Mouse (Mus musculus) forebrain, embryonic 12.5 days (tissue): ENCODE measurements around the gene Tef. TPM values are rescaled to one million over a fixed set of nuclear protein-coding genes. Genes with fewer than 3 reads are reported as not detected.

Source experiments
- ATAC-seq: fragments of 200-750 bp; cut with Nextera tagmentation; 2 replicates; pipeline ENCODE4 v1.8.0; 2017; ENCODE audit warnings: moderate TSS enrichment; ENCODE audit not compliant: low FRiP score
- H3K27ac ChIP-seq: fragments of 300-500 bp; sonication (generic); 2 replicates; pipeline ENCODE4 v1.5.1; 2016; ENCODE audit warnings: mild to moderate bottlenecking
- H3K27me3 ChIP-seq: fragments of 300-500 bp; sonication (generic); 2 replicates; pipeline ENCODE4 v1.6.1; 2016; ENCODE audit warnings: mild to moderate bottlenecking
- H3K36me3 ChIP-seq: fragments of 300-500 bp; sonication (generic); replicated peaks from 2 replicates; pipeline ENCODE4 v1.6.1; 2016; ENCODE audit warnings: mild to moderate bottlenecking
- H3K4me1 ChIP-seq: fragments of 300-500 bp; sonication (generic); 2 replicates; pipeline ENCODE4 v1.6.1; 2016
- H3K4me2 ChIP-seq: fragments of 300-500 bp; sonication (generic); 2 replicates; pipeline ENCODE4 v1.6.1; 2016; ENCODE audit warnings: mild to moderate bottlenecking, moderate library complexity
- H3K4me3 ChIP-seq: fragments of 300-500 bp; sonication (generic); replicated peaks from 2 replicates; pipeline ENCODE4 v1.5.1; 2016; ENCODE audit warnings: mild to moderate bottlenecking
- H3K9ac ChIP-seq: fragments of 300-500 bp; sonication (generic); 2 replicates; pipeline ENCODE4 v1.6.1; 2016; ENCODE audit warnings: mild to moderate bottlenecking
- H3K9me3 ChIP-seq: fragments of 300-500 bp; sonication (generic); 2 replicates; pipeline ENCODE4 v1.6.1; 2016
- WGBS: fragments of 180-500 bp; shearing (Covaris S2); methylation state at CpG from one replicate; pipeline ENCODE4 v1.1.7; 2016; 5-methylcytosine and 5-hydroxymethylcytosine counted together
- polyA plus RNA-seq: library from polyadenylated mRNA; unstranded; fragments of >200 nt; fragmentation: Nextera tagmentation; extraction: Ambion mirVana; gene quantifications from 2 replicates; pipeline ENCODE4 v1.2.1, GENCODE M21; 2016

Gene Tef
- polyA plus RNA-seq, 1 experiment from 2014 or later = 25.8 TPM

DNA sequence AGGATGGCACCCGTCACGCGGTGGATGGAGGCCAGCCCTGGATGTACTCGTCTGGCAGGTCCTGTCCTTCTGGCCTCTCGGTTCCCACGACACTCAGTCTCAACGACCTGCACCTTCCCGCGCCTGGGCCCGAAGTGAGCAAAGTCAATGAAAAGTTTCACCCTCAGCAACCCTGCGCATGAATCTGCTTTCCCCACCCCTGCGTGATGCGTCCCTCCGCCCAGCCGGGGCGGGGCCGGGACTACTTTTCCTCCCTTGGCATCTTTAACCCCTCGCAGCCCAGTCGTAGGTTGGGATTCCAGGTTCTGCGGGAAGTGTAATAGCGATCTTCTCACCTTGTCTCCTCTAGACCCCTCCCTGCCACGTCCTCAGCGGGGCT is 55.9 kb downstream of the Tef start:
- Histone ChIP-seq H3K27me3 (no peaks in the 10 kb centered on the region), H3K27ac (peak overlapping the region; percentile 89), H3K4me1 (peaks cover 30% of the 10 kb centered on the region), H3K9ac (peak overlapping the region; percentile 88), H3K4me3 (peak overlapping the region; percentile 86), H3K4me2 (peak overlapping the region; percentile 96), H3K36me3 (peaks cover 5% of the 10 kb centered on the region; the same call in 1 of the 2 replicates), H3K9me3 (no peaks in the 10 kb centered on the region)
- ATAC-seq = peak; percentile 14
- WGBS = under 1% methylated on average over 23 of the region's 23 CpGs

DNA sequence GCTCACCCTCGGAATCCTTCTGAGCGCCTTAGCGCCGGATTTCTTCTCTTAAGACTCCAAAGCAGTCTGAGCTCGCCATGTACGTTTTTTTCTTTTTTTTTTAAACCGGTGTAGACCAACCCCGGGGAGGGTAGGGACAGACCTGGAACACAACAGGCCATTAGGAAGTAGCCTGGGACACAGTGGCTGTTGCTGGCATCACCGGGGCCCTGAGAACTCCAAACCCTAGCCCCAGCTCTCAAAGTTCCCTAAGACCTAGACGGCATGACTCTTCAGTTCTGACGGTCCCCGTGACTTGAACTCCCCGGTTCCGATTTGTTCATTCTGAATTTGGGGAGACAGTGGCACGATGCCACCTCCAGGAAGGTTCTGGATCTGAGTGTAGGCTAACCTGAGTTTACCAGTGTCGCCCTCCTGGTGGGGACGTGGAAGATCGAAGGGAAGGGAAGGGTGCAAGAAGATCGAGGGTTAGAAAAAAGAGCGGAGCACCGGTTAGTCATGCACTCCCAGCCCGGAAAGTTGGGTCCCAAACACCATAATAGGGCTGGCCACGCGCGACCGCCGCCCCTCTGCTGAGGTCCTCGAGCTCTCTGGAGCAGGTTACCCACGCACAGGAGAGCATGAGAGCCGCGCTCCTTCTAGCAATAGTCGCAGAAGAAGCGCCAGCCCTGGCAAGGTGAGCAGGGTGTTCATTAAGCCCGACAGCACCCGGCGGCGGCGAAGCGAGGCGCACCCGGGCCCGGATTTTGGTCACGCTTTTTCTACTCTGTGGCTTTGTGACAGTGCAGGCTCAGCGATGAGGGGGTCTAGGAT is 56.5 kb downstream of the Tef start, which contains the start of gene Tob2:
TSS of gene Tob2 (minus strand) at position 280 of the 813 bp plus-strand sequence.
- peak within 1 kb of the TSS; percentile 89 for H3K27ac ChIP-seq
- peak within 1 kb of the TSS; percentile 96 for H3K4me2 ChIP-seq
- WGBS = 1% methylated on average over 44 of the region's 44 CpGs
- H3K27me3 ChIP-seq = no peaks in the 10 kb centered on the region
- H3K4me1 ChIP-seq = peaks cover 30% of the 10 kb centered on the region
- peak within 1 kb of the TSS; percentile 86 for H3K4me3 ChIP-seq
- no peak for ATAC-seq
- H3K9me3 ChIP-seq = no peaks in the 10 kb centered on the region
- peak within 1 kb of the TSS; percentile 88 for H3K9ac ChIP-seq
- peaks cover 1% of the 10 kb centered on the region for H3K36me3 ChIP-seq

DNA sequence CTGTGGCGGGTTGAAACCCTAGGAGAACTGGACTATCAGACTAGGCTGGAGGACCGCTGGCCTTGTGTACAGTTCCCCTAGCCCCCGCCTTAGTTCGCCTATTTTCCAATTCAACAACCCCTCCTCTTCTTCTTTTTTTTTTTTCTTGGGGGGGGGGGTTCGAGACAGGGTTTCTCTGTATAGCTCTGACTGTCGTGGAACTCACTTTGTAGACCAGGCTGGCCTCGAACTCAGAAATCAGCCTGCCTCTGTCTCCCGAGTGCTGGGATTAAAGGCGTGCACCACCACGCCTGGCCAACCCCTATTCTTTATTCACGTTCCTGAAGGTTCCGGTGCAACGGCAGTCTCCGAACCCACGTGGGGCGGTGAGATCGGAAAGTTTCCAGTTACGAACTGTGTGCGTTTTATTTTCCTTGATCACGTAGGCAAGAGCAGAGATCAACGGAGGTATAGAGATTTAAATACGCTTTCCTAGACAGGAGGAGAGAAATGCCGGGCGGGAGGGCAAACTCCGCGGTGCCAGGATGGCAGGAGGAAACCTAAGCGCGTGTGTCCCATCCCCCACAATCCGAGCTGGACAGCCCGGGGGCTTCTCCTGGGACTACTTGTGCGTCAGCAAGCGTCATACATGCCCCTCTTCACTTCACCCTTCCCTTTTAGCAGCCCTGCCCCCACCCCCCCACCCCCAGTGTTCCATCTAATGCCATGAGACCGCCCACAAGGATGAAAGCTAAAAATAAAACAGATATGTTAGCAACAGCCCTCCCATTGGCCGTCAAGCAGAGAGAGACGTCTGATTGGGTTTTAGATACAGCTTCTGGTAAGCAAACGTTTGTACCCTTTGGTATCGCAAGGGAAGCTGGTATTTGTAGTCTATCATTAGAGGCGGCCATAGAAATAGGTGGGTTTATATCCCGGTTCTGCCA is 57.4 kb downstream of the Tef start:
- WGBS = under 1% methylated on average over 39 of the region's 39 CpGs
- Histone ChIP-seq H3K9ac (peak overlapping the region; percentile 88; the same call in 1 of the 2 replicates), H3K27me3 (no peaks in the 10 kb centered on the region), H3K27ac (peak overlapping the region; percentile 89), H3K4me1 (peaks cover 30% of the 10 kb centered on the region), H3K9me3 (no peaks in the 10 kb centered on the region), H3K4me3 (peak overlapping the region; percentile 86), H3K4me2 (peak overlapping the region; percentile 96), H3K36me3 (peaks cover 9% of the 10 kb centered on the region)
- ATAC-seq = peak; percentile 79

DNA sequence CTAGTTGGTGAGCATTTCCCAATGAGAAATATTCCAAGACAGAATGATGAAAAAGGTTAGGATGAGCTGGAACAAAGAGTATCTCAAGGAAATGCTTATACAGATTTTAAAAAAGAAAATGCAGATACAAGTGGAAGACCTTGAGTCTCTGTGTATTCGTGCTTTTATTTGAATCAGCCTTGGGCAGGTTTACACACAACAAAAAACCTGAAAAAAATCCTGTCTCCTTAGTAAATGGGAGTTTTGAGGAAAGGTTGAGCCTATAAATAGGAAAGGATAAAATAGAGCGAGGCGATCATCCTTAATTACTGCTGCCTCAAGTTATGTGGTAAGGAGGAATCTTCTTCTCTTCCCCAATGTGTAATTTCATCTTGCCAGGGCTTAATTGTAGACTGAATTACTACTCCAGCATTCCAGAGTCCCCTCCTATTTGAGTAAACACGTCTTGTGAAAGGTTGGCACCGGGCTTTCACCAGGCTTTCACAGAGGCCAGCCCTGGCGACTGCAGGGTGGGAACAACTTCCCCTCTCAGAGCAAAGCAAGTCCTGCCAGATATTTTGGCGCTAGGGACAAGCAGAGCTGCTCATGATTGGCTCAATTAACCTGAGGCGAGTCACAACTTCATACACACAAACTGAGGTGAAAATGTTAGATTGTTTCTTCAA is 58.4 kb downstream of the Tef start:
- Histone ChIP-seq H3K9me3 (no peaks in the 10 kb centered on the region), H3K36me3 (peaks cover 19% of the 10 kb centered on the region), H3K9ac (no peak overlapping the region), H3K4me1 (peaks cover 25% of the 10 kb centered on the region), H3K4me3 (no peak overlapping the region), H3K4me2 (peak overlapping the region; percentile 96; the same call in 1 of the 2 replicates), H3K27me3 (no peaks in the 10 kb centered on the region), H3K27ac (no peak overlapping the region; the same call in 1 of the 2 replicates)
- 42% methylated on average over 8 of the region's 8 CpGs for WGBS
- no peak for ATAC-seq

DNA sequence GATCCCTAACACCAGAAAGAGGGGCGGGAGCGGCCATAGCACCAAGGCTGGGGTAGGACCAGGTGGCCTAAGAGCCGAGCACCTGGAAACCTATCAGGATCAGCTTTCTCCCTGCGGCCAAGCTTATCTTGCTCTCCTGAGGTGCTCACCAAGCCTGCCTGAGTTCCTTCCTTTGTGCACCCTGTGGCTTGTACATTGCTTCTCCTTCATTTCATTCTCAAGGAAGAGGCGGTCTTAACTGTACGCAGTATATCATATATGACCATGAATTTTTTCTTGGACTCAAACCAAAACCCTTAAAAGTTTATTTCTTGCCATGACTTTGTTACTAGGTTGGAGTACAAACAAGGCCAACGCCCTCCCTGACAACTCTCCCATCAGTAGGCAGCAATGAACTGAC is 62.0 kb downstream of the Tef start:
- WGBS = 96% methylated on average over 7 of the region's 7 CpGs
- peaks cover 4% of the 10 kb centered on the region for H3K4me1 ChIP-seq
- H3K36me3 ChIP-seq = peaks cover 55% of the 10 kb centered on the region

DNA sequence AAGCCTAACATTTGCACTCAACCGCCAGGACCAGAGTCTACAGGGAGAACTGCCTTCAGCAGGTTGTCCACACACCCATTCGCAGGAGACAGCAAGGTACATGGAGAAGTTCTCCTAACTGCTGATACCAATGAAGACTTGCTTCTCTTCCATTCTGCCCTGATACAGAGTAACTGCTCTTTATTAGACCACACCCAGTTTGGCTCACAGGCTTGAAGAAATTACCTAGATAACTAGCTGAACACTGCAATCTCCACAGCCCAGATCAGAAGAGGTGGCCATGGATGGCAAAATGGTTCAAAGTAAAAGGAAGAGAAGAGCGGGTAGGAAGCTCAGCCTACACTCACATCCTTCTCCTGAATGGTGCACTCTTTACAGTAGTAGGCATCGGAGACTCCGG is 67.8 kb downstream of the Tef start:
- peaks cover 57% of the 10 kb centered on the region for H3K36me3 ChIP-seq

More for the DNA sequence above, 62.0 kb downstream of the Tef start:
- Histone ChIP-seq H3K4me2 (no peak overlapping the region), H3K27ac (no peak overlapping the region), H3K9ac (no peak overlapping the region), H3K27me3 (no peaks in the 10 kb centered on the region), H3K9me3 (no peaks in the 10 kb centered on the region), H3K4me3 (no peak overlapping the region)
- no peak for ATAC-seq

DNA sequence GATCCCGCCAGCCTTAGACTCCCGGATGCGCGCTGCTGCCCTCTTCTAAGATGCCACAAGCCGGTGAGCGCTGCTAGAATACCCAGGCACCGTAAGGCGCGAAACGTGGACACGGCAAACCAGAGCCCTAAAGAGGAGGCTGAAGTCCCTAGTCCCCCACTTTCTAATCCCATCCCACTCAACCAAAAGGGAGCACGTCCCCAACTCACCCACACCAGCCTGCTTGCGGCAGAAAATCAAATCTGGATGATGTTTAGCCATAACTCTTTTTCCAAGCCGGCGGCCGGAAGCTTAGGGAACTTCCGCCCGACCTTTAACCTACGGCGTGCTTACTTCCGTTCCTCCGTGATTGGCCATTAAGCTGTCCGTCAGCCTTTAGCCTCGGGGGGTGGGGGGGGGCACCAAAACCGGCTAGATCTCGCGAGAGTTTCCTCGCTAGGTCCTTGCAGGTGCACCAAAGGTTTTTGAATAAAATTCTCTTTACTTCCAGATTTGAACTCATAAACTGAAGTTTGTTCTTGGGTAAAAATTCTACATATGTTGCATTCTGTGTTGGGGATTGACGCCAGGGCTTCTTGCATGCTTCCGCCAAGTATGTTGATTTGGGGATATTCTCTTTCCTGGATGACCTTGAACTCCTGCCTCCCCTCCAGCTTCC is 69.5 kb downstream of the Tef start, which contains the start of gene Phf5a:
TSS of gene Phf5a (minus strand) at position 308 of the 658 bp plus-strand sequence.
- Histone ChIP-seq H3K9ac (peak within 1 kb of the TSS; percentile 83), H3K4me3 (peak within 1 kb of the TSS; percentile 94), H3K4me2 (peak within 1 kb of the TSS; percentile 91), H3K9me3 (no peaks in the 10 kb centered on the region), H3K27me3 (no peaks in the 10 kb centered on the region), H3K36me3 (peaks cover 39% of the 10 kb centered on the region), H3K27ac (peak within 1 kb of the TSS; percentile 98), H3K4me1 (peaks cover 23% of the 10 kb centered on the region)
- under 1% methylated on average over 30 of the region's 30 CpGs for WGBS
- ATAC-seq = peak; percentile 90

More for the DNA sequence above, 67.8 kb downstream of the Tef start:
- Histone ChIP-seq H3K4me3 (no peak overlapping the region), H3K27ac (no peak overlapping the region), H3K9me3 (no peaks in the 10 kb centered on the region), H3K9ac (no peak overlapping the region), H3K4me2 (no peak overlapping the region), H3K27me3 (no peaks in the 10 kb centered on the region), H3K4me1 (peaks cover 23% of the 10 kb centered on the region)
- WGBS = 97% methylated on average over 5 of the region's 5 CpGs
- ATAC-seq = no peak

DNA sequence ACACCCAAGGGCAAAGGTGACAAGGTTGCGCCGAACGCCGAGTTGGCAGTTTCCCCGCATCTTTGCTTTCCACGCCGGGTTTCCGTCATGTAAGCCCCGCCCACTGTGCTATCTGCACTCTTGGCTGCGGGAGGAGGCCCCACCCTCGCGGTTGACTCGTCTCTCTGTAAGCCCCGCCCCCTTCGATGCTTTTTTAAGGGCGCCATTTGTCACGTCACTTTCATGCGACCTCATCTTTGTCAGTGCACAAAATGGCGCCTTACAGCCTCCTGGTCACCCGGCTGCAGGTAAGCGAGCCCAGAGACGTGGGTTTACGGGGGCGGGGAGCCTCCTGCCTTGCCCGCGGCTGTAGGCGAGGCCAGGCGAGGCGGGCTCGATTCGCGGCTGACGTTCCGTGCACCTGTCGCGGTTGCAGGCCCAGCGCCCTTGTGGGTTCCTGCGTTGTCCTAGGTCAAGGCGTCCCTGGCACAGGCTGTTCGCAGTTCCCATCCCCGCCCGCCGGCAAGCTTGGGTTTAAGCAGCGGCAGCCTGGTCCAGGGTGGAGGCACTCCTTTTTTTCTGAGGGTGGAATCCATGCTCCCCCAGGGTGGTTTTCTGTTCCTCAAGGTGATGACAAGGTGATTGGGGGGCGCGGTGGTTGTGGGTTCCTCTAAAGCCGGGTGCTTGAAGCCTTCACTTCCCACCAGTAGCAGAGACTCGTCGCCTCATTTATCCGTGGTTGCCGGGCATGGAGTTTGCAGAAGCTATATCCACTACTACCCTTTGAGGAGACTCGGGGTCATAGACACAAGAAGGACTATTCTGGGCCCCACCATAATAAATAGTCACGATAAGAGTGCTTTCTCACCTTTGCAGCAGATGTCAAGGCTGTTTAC is 70.3 kb downstream of the Tef start, which contains the start of gene Aco2:
TSS of gene Aco2 (plus strand) at position 48 of the 875 bp plus-strand sequence.
- Histone ChIP-seq H3K36me3 (peaks cover 31% of the 10 kb centered on the region), H3K27me3 (no peaks in the 10 kb centered on the region), H3K4me2 (peak within 1 kb of the TSS; percentile 91), H3K4me3 (peak within 1 kb of the TSS; percentile 94), H3K9me3 (no peaks in the 10 kb centered on the region), H3K9ac (peak within 1 kb of the TSS; percentile 83), H3K4me1 (peaks cover 23% of the 10 kb centered on the region), H3K27ac (peak within 1 kb of the TSS; percentile 98)
- WGBS = under 1% methylated on average over 53 of the region's 53 CpGs
- ATAC-seq = peak; percentile 88
